Mouse (Mus musculus) midbrain, embryonic 15.5 days (tissue): ENCODE data around the gene Olfr666. TPM values are rescaled to one million over a fixed set of nuclear protein-coding genes. Genes with fewer than 3 reads are reported as not detected.

Experiments used
- polyA plus RNA-seq: library from polyadenylated mRNA; unstranded; fragments of >200 nt; fragmentation: Nextera tagmentation; extraction: Ambion mirVana; gene quantifications from 2 replicates; pipeline ENCODE4 v1.2.1, GENCODE M21; 2015

Gene Olfr666
- polyA plus RNA-seq, 1 experiment from 2014 or later, result not detected

Other genes with a start within 250 kb of the Olfr666 start
- gene Olfr658, start 248.6 kb downstream of the Olfr666 start, polyA plus RNA-seq, result 0.10 and 0.11 TPM in 2 replicates
- gene Olfr659, start 229.2 kb downstream of the Olfr666 start, polyA plus RNA-seq, result not detected in 2 replicates
- gene Olfr661, start 209.5 kb downstream of the Olfr666 start, polyA plus RNA-seq, result not detected in 2 replicates
- not detected in 2 replicates for gene Usp17le, start 118.5 kb downstream of the Olfr666 start, polyA plus RNA-seq
- gene Usp17lb, start 53.3 kb downstream of the Olfr666 start, polyA plus RNA-seq, result not detected in 2 replicates
- not detected in 2 replicates for gene Usp17la, start 38.9 kb downstream of the Olfr666 start, polyA plus RNA-seq
- gene Olfr665, start 17.9 kb downstream of the Olfr666 start, polyA plus RNA-seq, result not detected in 2 replicates
- gene Olfr667, start 25.5 kb upstream of the Olfr666 start, polyA plus RNA-seq, result not detected in 2 replicates
- not detected in 2 replicates for gene Olfr668, start 32.1 kb upstream of the Olfr666 start, polyA plus RNA-seq
- not detected in 2 replicates for gene Olfr669, start 38.3 kb upstream of the Olfr666 start, polyA plus RNA-seq
- not detected in 2 replicates for gene Olfr670, start 66.7 kb upstream of the Olfr666 start, polyA plus RNA-seq
- not detected in 2 replicates for gene Olfr671, start 83.2 kb upstream of the Olfr666 start, polyA plus RNA-seq
- not detected in 2 replicates for gene Olfr672, start 106.1 kb upstream of the Olfr666 start, polyA plus RNA-seq
- not detected in 2 replicates for gene Olfr675, start 132.5 kb upstream of the Olfr666 start, polyA plus RNA-seq
- gene Olfr676, start 136.7 kb upstream of the Olfr666 start, polyA plus RNA-seq, result not detected in 2 replicates
- gene Olfr677, start 155.4 kb upstream of the Olfr666 start, polyA plus RNA-seq, result not detected in 2 replicates
- not detected in 2 replicates for gene Olfr678, start 168.5 kb upstream of the Olfr666 start, polyA plus RNA-seq
- gene Olfr679, start 185.3 kb upstream of the Olfr666 start, polyA plus RNA-seq, result not detected in 2 replicates
- not detected in 2 replicates for gene Olfr680-ps1, start 196.9 kb upstream of the Olfr666 start, polyA plus RNA-seq
- not detected in 2 replicates for gene Olfr681, start 220.9 kb upstream of the Olfr666 start, polyA plus RNA-seq